31 mouse cellular contexts compared by ENCODE assay signal in the genomic region with DNA sequence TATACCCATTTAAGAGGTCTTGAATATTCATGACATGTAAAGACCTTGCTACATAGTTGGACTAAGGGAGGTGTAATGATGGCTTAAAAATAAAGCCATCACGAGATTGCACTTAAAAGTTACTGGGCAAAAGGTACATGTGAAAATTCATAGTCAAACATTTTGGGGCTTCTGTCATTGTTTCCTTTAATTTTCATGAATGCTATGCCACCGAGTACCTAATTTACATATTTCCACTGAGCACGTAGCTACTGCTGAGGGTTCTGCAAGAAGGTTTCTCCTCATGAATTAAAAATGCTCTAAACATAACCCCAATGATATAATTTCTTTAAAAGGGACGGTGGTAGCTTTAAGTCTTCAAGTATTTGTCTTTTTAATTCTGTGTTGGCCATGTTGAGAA.
"Had no signal": no experiment of that assay in that cellular context is flagged by ENCODE, and none has a peak within 500 bp of the region (broad histone marks: within the 10 kb centered on the region; RNA-seq: fewer than 3 reads in every experiment).

No protein-coding gene starts in this region.

- DNase-seq: left cerebral cortex, postnatal 4 days; liver; liver, embryonic 13.5 days; liver, postnatal 0 days; lung, adult 18-20 months; lung, adult 2 months; lung, embryonic 14.5 days; lung, postnatal 10 days; lung, postnatal 14 days; lung, postnatal 36 days; lung, postnatal 4 days; midbrain, embryonic 14.5 days had no signal

- H3K9me3 ChIP-seq: limb, embryonic 10.5 days; limb, embryonic 12.5 days; limb, embryonic 13.5 days; limb, embryonic 15.5 days; liver, embryonic 13.5 days; liver, embryonic 15.5 days; lung, embryonic 15.5 days; megakaryocyte, embryonic 14.5 days; midbrain, embryonic 10.5 days; midbrain, embryonic 12.5 days; midbrain, embryonic 13.5 days; midbrain, embryonic 15.5 days had no signal

- H3K27me3 ChIP-seq: limb, embryonic 12.5 days; limb, embryonic 13.5 days; limb, embryonic 15.5 days; liver, embryonic 12.5 days; liver, embryonic 13.5 days; liver, embryonic 15.5 days; lung, embryonic 15.5 days; megakaryocyte, embryonic 14.5 days; midbrain, embryonic 12.5 days; midbrain, embryonic 13.5 days; midbrain, embryonic 15.5 days had no signal

- ATAC-seq: liver, embryonic 12.5 days; liver, postnatal 0 days; lung, postnatal 0 days; midbrain, embryonic 13.5 days; midbrain, embryonic 15.5 days; midbrain, embryonic 16.5 days had no signal

- H3K4me2 ChIP-seq: limb, embryonic 12.5 days; limb, embryonic 13.5 days; limb, embryonic 15.5 days; liver, embryonic 11.5 days; liver, embryonic 12.5 days; liver, embryonic 13.5 days; liver, embryonic 15.5 days; lung, embryonic 14.5 days; lung, embryonic 15.5 days; midbrain, embryonic 11.5 days; midbrain, embryonic 12.5 days; midbrain, embryonic 13.5 days; midbrain, embryonic 15.5 days had no signal

- H3K36me3 ChIP-seq: limb, embryonic 10.5 days; limb, embryonic 12.5 days; limb, embryonic 13.5 days; limb, embryonic 15.5 days; liver, embryonic 12.5 days; liver, embryonic 13.5 days; liver, embryonic 15.5 days; lung, embryonic 15.5 days; midbrain, embryonic 10.5 days; midbrain, embryonic 12.5 days; midbrain, embryonic 13.5 days; midbrain, embryonic 15.5 days had no signal

- H3K4me3 ChIP-seq: limb, embryonic 10.5 days; limb, embryonic 12.5 days; limb, embryonic 13.5 days; limb, embryonic 15.5 days; liver, embryonic 12.5 days; liver, embryonic 13.5 days; liver, embryonic 15.5 days; lung, embryonic 15.5 days; megakaryocyte, embryonic 14.5 days; midbrain, embryonic 10.5 days; midbrain, embryonic 12.5 days; midbrain, embryonic 13.5 days; midbrain, embryonic 15.5 days; myocyte had no signal

- H3K4me1 ChIP-seq: limb, embryonic 10.5 days; limb, embryonic 12.5 days; limb, embryonic 13.5 days; limb, embryonic 15.5 days; liver, embryonic 12.5 days; liver, embryonic 13.5 days; liver, embryonic 15.5 days; lung, embryonic 15.5 days; megakaryocyte, embryonic 14.5 days; midbrain, embryonic 10.5 days; midbrain, embryonic 12.5 days; midbrain, embryonic 13.5 days; midbrain, embryonic 15.5 days had no signal

- H3K9ac ChIP-seq: limb, embryonic 12.5 days; limb, embryonic 13.5 days; limb, embryonic 15.5 days; liver, embryonic 12.5 days; liver, embryonic 13.5 days; liver, embryonic 14.5 days; liver, embryonic 15.5 days; liver, postnatal 0 days; lung, embryonic 14.5 days; lung, embryonic 15.5 days; midbrain, embryonic 12.5 days; midbrain, embryonic 13.5 days; midbrain, embryonic 15.5 days had no signal

- H3K27ac ChIP-seq: limb, embryonic 10.5 days; limb, embryonic 12.5 days; limb, embryonic 13.5 days; limb, embryonic 15.5 days; liver, embryonic 12.5 days; liver, embryonic 13.5 days; liver, embryonic 14.5 days; liver, embryonic 15.5 days; lung, embryonic 15.5 days; macrophage; midbrain, embryonic 10.5 days; midbrain, embryonic 12.5 days; midbrain, embryonic 13.5 days; midbrain, embryonic 15.5 days had no signal
